Mouse (Mus musculus) brain, embryonic 14.5 days (tissue): ENCODE data around the gene Ccdc78.

Experiments
- CTCF ChIP-seq: fragments of 200-500 bp; IDR thresholded peaks from 2 replicates; pipeline ENCODE4 v1.5.1; 2012; ENCODE audit warnings: inconsistent platforms, mild to moderate bottlenecking, moderate library complexity, borderline replicate concordance; ENCODE audit not compliant: insufficient read depth, insufficient read length; ENCODE audit errors: extremely low read depth
- POLR2A ChIP-seq: fragments of 200-500 bp; IDR thresholded peaks from 2 replicates; pipeline ENCODE4 v1.6.1; 2012; ENCODE audit warnings: mild to moderate bottlenecking, inconsistent platforms, borderline replicate concordance; ENCODE audit not compliant: poor library complexity, insufficient read depth, insufficient read length, severe bottlenecking; ENCODE audit errors: extremely low read depth

GRCm38 (mm10) chr17:25837533-25837932, 51.2 kb downstream of the Ccdc78 start:
- TF ChIP-seq CTCF, result no peak
- no peak for TF ChIP-seq POLR2A
